Mouse (Mus musculus) mesoderm, embryonic 11.5 days (tissue): Measurements from ENCODE around the gene Eif2b5.
A peak's percentile ranks its signal among the peaks of the same experiment; 100 is the strongest.
"Not testable (repeated sequence)": the region's sequence is repeated elsewhere in the genome, so short reads cannot be mapped to it uniquely, and the experiment has no call there.

ENCODE experiments used
- DNase-seq: peaks from one replicate; pipeline ENCODE4 v3.0.0-alpha.2; 2012; ENCODE audit warnings: low read depth, low spot score

Eif2b5 gene

DNA sequence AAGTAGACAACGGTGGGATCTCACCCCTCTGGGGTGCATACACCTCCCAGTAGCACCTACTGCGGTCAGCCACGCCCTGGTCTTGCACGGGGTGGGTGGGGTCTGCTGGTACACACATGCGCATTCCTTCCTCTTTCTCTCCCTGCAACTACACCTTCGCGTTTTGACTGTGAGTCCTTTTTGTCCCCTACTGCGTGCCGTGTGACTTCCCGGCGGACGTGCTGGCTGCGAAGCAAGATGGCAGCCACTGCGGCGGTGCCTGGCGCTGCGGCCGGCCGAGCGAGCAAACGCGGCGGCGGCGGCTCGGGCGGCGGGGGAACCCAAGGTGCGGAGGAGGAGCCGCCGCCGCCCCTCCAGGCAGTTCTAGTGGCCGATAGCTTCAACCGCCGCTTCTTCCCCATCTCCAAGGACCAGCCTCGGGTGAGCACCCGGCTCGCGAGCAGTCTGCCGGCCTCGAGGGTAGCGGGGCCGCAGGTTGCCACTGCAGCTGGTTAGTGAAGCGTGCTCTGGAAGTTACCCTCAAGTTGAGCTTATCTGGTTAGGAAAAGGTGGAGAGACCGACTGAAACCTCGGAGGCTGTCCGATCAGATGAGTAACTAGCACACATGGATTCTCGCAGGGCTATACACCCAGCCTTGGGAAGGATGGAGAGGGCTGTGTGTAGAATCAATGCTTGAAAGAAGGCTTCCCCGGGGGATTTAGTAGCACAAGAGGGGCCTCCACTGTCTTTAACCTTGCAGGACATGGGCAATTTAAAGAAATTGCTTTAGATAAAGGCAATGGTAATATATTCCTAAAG is at the start of gene Eif2b5:
Eif2b5 (plus strand) TSS at position 141 of the 799 bp plus-strand sequence.
- peak; percentile 90 for DNase-seq

DNA sequence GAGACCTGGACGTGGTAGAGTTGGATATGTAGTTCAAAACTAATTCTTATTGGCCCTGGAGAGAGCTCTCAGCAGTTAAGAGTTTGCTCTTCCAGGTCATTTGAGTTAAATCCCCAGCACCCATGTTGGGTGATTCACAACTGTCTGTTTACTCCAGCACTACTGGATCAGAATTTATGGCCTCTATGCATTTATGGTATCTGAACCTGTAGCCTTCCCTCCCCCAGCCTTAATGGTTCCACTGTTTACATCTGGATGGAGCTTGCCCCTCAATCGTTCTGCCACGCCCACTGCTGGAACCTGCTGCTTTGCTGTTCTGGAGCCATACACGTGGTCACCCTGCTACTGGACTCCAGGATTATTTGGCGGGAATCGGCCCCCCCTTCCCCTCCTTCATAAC is 46.8 kb upstream of the Eif2b5 start:
- DNase-seq = no peak

DNA sequence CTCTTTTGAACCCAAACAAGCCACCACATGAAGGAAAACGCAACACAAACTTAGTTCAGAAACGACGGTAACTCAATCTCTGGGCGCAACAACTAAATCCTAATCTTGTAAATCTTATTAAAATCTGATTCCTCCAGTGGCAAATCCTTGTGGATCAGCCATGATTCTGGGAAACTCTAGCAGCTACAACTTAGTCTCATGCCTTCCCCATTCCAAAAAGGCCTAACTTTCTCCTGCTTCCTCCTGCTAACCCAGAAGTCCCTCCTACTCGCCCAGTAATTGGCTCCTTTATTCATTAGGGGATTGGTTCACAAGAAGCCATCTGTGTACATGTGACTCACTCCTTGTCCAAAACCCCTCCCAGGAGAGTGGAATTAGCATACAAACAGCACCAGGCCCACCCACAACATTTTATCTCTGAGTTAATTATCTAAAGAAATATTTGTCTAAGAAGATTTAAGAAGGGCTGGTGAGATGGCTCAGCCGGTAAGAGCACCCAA is 44.4 kb upstream of the Eif2b5 start:
- DNase-seq = no peak

DNA sequence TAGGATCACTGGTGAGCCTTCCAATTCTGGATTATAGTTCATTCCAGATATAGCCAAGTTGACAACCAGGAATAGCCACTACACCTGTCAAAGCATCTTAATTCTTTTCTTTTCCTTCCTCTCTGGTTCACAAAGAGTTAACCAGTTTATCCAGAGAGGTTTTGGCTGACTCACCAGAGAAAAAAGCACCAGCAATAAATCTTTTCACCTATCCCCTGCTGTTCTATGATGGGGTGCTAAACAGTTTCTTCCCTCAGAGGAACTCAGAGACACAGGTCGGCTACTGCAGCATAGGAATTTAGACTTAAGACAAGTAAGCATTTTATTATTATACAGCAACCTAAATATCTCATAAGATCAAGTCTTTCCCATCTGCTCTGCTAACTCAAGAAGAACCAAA is 42.5 kb upstream of the Eif2b5 start:
- DNase-seq = peak; percentile 45

DNA sequence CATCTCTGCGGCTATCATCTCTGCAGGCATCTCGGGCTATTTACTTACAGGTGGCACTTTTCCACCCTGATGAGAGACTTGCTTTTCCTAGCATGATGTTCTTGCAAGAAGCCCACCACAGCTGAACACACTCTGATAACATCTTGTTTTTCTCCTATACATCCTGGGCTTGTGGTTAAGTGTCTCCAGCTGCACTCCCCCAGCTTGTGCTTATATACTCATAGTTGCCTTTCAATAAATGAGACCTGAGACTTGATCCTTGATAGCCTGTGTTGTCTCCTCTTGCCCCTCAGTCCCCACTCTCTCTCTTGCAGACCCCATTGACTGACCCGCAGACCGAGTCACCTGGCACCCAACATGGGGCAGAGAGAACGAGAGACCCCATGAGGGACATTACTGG is 39.9 kb upstream of the Eif2b5 start:
- DNase-seq = not testable (repeated sequence)

DNA sequence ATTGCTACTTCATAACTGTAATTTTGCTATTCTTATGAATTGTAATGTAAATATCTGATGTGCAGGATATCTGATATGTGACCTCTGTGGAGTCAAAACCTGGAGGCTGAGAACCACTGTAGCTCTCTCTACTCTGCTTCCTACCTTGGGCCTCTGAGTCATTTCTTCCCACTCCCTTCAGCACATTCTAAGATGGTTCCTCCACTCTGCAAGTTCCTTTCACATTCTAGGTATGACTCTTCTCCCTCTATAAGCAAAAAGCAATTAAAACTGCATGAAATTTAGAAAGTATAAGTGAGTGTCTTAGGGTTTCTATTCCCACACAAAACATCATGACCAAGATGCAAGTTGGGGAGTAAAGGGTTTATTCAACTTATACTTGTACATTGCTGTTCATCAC is 33.9 kb upstream of the Eif2b5 start:
- no peak for DNase-seq

DNA sequence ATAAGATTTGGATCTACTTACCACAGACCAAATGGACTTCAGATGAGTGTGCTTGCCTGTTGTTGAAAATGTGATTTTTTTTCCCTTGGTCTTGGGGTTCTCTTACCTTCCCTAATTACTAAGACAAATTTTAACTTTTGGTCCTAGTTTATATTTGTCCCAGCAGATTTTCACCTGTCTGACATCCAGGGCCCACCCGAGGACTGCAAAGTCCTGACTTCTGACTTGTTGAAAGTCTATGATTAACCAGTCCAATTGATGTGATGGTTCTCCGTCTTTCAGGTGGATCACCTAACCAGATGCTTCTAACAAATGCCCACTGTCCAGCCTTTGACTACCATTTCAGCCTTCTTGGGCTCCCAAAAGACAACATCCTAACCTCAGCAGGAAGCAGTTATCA is 27.6 kb upstream of the Eif2b5 start:
- no peak for DNase-seq

DNA sequence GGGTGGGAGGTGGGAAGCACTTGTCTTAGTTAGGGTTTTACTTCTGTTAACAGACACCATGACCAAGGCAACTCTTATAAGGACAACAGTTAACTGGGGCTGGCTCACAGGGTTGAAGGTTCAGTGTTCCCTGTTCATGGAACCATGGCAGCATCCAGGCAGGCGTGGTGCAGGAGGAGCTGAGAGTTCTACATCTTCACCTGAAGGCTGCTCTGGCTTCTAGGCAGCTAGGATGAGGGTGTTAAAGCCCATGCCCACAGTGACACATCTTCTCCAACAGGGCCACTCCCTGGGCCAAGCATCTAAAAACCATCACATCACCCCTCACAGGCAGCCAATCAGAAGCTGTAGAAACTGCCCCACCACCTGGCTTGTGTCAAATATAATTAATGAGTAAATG is 26.9 kb upstream of the Eif2b5 start:
- no peak for DNase-seq

GRCm38 (mm10) chr16:20473748-20474147 is 24.9 kb upstream of the Eif2b5 start:
- no peak for DNase-seq

DNA sequence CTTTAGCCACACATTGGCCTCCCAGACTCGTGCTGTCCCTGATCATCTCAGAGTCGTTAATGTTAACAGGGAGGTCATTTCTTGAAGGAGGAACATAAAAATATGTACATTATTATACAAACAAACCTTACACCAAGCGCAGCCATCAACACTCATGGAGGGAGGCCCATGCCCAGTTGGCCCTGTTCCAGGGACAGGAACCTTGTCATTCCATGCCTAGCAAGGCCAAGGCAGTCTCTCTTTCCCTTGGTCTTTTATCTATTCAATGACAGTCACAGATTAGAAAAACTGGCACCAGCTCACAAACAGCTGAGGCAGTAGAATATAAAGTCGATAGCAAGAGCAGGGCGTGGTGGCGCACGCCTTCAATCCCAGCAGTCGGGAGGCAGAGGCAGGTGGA is 24.4 kb upstream of the Eif2b5 start:
- no peak for DNase-seq

DNA sequence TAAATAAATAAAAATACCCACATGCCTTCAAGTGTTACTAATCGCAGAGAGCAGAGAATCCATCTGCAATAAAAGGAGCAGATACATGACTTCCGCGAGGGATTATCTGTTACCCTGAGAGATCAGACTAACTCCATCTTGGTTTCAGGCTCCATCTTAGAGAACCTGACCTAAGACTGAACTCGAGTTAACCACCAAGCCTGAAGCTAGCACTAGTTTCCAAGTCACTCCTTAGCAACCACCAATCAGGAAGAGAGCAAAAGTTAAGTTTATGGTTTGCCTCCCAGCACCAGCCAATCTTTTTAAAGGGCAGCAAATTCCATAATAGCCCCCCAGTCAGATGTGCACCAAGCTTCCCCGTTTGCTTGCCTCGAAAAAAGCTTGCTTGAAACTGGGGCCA is 23.8 kb upstream of the Eif2b5 start:
- DNase-seq = no peak

DNA sequence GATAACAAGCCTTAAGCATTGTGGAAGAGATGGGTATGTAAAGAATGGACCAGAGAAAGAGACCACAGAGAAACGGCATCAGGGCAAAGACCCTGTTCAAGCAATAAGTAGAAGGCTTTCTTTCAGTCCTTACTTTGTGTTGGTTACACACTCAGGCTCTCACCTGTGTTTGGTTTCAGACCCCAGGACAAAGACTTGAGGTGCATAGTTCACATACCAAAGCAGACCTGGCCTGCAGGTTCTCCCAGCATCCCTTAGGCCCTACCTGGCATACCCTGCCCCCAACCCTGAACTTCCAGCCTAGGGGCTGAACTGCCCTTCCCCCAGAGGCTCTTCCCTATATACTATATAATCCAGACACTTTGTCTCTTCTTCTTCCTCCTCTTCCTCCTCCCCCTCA is 23.3 kb upstream of the Eif2b5 start:
- no peak for DNase-seq

GRCm38 (mm10) chr16:20476857-20477256 is 21.8 kb upstream of the Eif2b5 start:
- no peak for DNase-seq

DNA sequence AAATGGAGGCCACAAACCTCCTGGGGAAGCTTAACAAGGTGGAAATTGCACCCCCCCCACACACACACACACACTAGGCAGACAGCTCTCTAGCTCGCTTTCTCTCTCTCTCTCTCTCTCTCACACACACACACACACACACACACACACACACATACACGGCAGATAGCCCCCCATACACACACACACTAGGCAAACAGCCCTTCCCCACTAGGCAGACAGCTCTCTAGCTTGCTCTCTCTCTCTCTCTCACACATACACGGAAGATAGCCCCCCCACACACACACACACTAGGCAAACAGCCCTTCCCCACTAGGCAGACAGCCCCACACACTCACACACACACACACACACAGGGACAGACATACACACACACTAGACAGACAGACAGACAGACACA is 21.3 kb upstream of the Eif2b5 start:
- DNase-seq = no peak

DNA sequence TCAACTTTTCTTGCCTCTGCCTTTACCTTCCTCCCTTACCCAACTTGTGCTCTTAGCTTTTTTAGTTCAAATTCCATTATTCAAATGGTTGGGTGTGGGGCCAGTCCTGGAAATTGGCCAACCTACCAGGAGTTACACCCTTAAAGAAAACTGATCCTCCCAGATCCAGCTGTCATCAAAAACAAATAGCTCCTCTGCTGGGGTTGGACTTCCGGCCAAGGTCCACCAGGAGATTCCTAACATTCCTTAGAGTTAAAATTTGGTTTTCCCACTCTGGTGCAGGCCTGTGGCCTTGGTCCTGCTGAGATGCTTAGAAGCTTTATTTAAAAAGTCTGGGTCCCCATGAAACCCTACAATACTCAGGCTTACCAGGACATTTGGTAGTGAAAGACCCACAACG is 20.1 kb upstream of the Eif2b5 start:
- peak; percentile 39 for DNase-seq

GRCm38 (mm10) chr16:20479026-20479760 is 19.4 kb upstream of the Eif2b5 start:
- DNase-seq = not testable (repeated sequence)

DNA sequence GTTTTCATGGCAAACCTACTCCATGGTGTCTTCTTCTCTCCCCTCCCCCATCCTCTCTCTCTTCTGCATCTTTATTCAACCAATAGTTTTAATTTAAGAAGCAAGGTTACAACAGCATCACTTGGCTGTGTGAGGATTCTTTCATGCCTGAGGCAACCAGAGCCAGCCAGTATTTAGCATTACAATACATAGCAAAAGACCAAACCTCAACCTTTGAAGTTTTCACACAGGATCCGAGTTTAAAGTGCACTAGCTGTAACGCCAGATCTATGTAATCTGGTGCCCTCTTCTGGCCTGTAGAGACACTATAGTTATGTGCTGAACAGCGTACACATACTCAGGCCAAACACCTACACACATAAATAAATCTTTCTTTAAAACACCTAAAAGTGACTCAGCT is 18.5 kb upstream of the Eif2b5 start:
- DNase-seq = peak; percentile 17

DNA sequence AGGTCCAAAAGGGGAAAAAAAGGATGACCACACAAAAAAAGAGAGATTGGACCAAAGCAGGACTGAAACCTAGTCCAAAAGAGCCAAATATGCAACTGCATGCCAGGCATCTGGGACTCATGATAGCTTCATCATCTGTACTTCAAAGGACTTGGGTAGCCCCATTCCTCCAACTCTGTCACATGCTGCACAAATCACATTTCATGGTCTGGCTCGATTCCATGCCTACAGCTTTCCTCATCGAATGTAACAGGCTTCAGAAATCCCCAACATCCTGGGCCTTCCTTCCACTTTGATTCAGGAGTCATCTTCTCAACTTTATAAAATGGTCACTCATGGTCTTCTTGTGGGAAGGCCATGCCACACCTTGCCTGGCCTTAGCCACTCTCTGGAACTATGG is 16.9 kb upstream of the Eif2b5 start:
- DNase-seq = no peak

DNA sequence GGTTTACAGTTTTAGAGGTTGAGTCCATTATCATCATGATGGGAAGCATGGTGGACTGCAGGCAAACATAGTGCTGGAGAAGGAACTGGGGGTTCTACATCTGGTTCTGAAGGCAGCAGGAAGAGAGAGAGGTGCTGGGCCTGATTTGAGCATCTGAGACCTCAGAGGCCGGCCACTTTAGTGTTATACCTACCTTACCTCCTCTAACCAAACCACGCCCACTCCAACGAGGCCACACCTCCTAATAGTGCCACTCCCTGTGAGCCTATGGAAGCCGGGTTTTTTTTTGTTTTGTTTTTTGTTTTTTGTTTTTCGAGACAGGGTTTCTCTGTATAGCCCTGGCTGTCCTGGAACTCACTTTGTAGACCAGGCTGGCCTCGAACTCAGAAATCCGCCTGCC is 14.9 kb upstream of the Eif2b5 start:
- not testable (repeated sequence) for DNase-seq

DNA sequence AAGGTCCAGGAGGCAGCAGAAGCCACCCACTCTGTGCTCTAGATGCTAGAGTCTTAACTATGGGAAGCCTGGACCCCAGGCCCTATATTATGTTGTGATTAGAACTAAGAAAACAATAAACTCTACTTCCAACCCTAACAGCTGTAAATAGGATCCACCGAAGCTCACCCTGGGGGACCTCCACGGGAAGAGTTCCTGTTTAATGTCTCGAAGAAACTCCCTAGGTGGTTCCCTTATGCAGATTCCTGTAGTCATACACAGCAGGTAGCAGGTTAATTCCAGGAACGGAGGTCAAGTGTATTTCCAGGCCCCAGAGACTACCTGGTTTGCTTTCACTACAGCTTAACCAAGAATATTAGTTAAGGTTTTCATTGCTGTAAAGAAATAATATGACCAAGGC is 13.6 kb upstream of the Eif2b5 start:
- DNase-seq = no peak

GRCm38 (mm10) chr16:20486048-20486447 is 12.6 kb upstream of the Eif2b5 start:
- no peak for DNase-seq

DNA sequence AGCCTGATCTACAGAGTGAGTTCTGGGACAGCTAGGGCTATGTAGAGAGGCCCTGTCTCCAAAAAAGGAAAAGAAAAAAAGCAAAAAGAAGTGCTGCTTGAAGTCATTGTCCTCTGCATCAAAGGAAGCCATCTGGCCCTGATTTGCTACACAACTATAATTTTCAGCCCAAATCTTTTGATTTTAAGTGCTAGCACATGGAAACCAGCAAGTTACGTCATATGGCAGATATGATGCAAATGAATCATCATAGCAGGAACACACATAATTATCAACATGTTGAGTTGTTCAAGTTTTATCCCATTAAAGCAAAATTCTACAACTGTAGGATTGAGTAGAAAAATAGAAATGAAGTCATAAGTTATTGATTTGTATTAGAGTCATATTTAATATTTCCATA is 10.5 kb upstream of the Eif2b5 start:
- DNase-seq = no peak

DNA sequence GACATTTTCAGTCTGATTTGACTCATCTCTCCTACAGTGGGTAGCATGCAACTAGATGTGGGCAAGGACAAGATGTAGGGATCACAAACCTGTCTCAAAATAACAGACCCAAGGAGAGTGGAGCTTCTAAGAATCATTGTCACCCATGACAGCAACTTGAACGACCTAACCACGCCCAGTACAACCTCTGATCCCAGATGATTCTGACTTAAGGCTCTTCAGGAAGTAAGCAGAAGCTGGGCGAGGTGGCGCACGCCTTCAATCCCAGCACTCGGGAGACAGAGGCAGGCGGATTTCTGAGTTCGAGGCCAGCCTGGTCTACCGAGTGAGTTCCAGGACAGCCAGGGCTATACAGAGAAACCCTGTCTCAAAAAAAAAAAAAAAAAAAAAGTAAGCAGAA is 9.9 kb upstream of the Eif2b5 start:
- not testable (repeated sequence) for DNase-seq
